Mouse (Mus musculus) ES-Bruce4 (cell line): ENCODE results near the gene Ptprg. TPM values are rescaled to one million over a fixed set of nuclear protein-coding genes. Genes with fewer than 3 reads are reported as not detected.

Experiments used
- H3K27ac ChIP-seq: 2 replicates; pipeline ENCODE4 v1.5.1; 2012; ENCODE audit warnings: low read length, inconsistent platforms; ENCODE audit not compliant: insufficient read depth
- H3K27me3 ChIP-seq: 2 replicates; pipeline ENCODE4 v1.6.1; 2012; ENCODE audit warnings: mild to moderate bottlenecking, low read length, inconsistent platforms; ENCODE audit not compliant: control insufficient read depth, poor library complexity, insufficient read depth, severe bottlenecking
- H3K36me3 ChIP-seq: 2 replicates; pipeline ENCODE4 v1.6.1; 2012; ENCODE audit warnings: inconsistent platforms, mild to moderate bottlenecking, low read length, moderate library complexity; ENCODE audit not compliant: control insufficient read depth, poor library complexity, insufficient read depth, severe bottlenecking
- H3K4me1 ChIP-seq: one replicate; pipeline ENCODE4 v1.8.1; 2011; ENCODE audit warnings: low read length; ENCODE audit not compliant: control insufficient read depth, insufficient read depth
- H3K4me3 ChIP-seq: 2 replicates; pipeline ENCODE4 v1.5.1; 2011; ENCODE audit warnings: low read depth, mild to moderate bottlenecking, low read length
- H3K9ac ChIP-seq: 2 replicates; pipeline ENCODE4 v1.6.1; 2012; ENCODE audit warnings: low read depth, mild to moderate bottlenecking, inconsistent platforms; ENCODE audit not compliant: poor library complexity, severe bottlenecking
- H3K9me3 ChIP-seq: replicated peaks from 2 replicates; pipeline ENCODE4 v1.6.1; 2012; ENCODE audit warnings: mild to moderate bottlenecking, low read length, inconsistent platforms; ENCODE audit not compliant: control insufficient read depth, poor library complexity, insufficient read depth, severe bottlenecking
- CTCF ChIP-seq: IDR thresholded peaks from one replicate; pipeline ENCODE4 v1.8.1; 2011; ENCODE audit warnings: low read depth, low read length
- EP300 ChIP-seq: IDR thresholded peaks from 2 replicates; pipeline ENCODE4 v1.6.1; 2011; ENCODE audit warnings: low read depth, low read length; ENCODE audit not compliant: insufficient read depth
- POLR2A ChIP-seq: IDR thresholded peaks from one replicate; pipeline ENCODE4 v1.8.1; 2011; ENCODE audit warnings: low read length; ENCODE audit not compliant: insufficient read depth
- polyA plus RNA-seq: library from polyadenylated mRNA; stranded (reverse); fragments of >200 nt; gene quantifications from 2 replicates; pipeline ENCODE4 v1.2.4, GENCODE M21; 2011; ENCODE audit warnings: low read depth; ENCODE audit not compliant: missing spikeins, insufficient read depth, insufficient read length

Gene Ptprg
- polyA plus RNA-seq, 1 experiment: 27.4 TPM

- TF ChIP-seq EP300: peak; percentile 71; the same call in 1 of the 2 replicates
- TF ChIP-seq POLR2A: no peak
- Histone ChIP-seq H3K4me1 (peaks cover 8% of the 10 kb centered on the region), H3K27ac (peak overlapping the region; percentile 80), H3K9ac (no peak overlapping the region), H3K36me3 (no peaks in the 10 kb centered on the region), H3K4me3 (no peak overlapping the region; the same call in 1 of the 2 replicates), H3K9me3 (no peaks in the 10 kb centered on the region), H3K27me3 (no peaks in the 10 kb centered on the region)
Observed at GRCm38 (mm10) chr14:11560641-11561232, 7.4 kb downstream of the Ptprg start.

- Histone ChIP-seq H3K9me3 (no peaks in the 10 kb centered on the region), H3K36me3 (no peaks in the 10 kb centered on the region), H3K9ac (no peak overlapping the region), H3K4me3 (peak overlapping the region; percentile 24), H3K27ac (peak overlapping the region; percentile 80), H3K27me3 (no peaks in the 10 kb centered on the region), H3K4me1 (peaks cover 8% of the 10 kb centered on the region)
- TF ChIP-seq EP300 (no peak), POLR2A (no peak), CTCF (no peak)
Observed at GRCm38 (mm10) chr14:11561397-11561796, 8.1 kb downstream of the Ptprg start.

GRCm38 (mm10) chr14:11562870-11563269 is 9.5 kb downstream of the Ptprg start:
- Histone ChIP-seq H3K4me3 (no peak overlapping the region), H3K4me1 (peaks cover 8% of the 10 kb centered on the region), H3K9me3 (no peaks in the 10 kb centered on the region), H3K27ac (peak overlapping the region; percentile 87), H3K36me3 (no peaks in the 10 kb centered on the region), H3K27me3 (no peaks in the 10 kb centered on the region), H3K9ac (no peak overlapping the region)
- peak; percentile 69 for TF ChIP-seq EP300
- no peak for TF ChIP-seq POLR2A

GRCm38 (mm10) chr14:11563656-11564055 is 10.3 kb downstream of the Ptprg start:
- H3K36me3 ChIP-seq: no peaks in the 10 kb centered on the region
- H3K27me3 ChIP-seq: no peaks in the 10 kb centered on the region
- TF ChIP-seq EP300 (no peak), CTCF (no peak), POLR2A (no peak)

GRCm38 (mm10) chr14:11564456-11564855 is 11.1 kb downstream of the Ptprg start:
- Histone ChIP-seq H3K27ac (peak overlapping the region; percentile 87; the same call in 1 of the 2 replicates), H3K9ac (no peak overlapping the region), H3K27me3 (no peaks in the 10 kb centered on the region), H3K4me3 (no peak overlapping the region), H3K9me3 (no peaks in the 10 kb centered on the region), H3K4me1 (peaks cover 7% of the 10 kb centered on the region), H3K36me3 (no peaks in the 10 kb centered on the region)
- TF ChIP-seq POLR2A (no peak), EP300 (0 out of 2 replicates have a peak, but pooled peaks have one; percentile 15)

More at GRCm38 (mm10) chr14:11563656-11564055, 10.3 kb downstream of the Ptprg start:
- Histone ChIP-seq H3K4me3 (no peak overlapping the region), H3K4me1 (peaks cover 7% of the 10 kb centered on the region), H3K9ac (no peak overlapping the region), H3K27ac (peak overlapping the region; percentile 87; the same call in 1 of the 2 replicates), H3K9me3 (no peaks in the 10 kb centered on the region)

GRCm38 (mm10) chr14:11565283-11565682 is 12.0 kb downstream of the Ptprg start:
- Histone ChIP-seq H3K4me3 (no peak overlapping the region), H3K9ac (no peak overlapping the region), H3K4me1 (peaks cover 7% of the 10 kb centered on the region), H3K27me3 (no peaks in the 10 kb centered on the region), H3K27ac (no peak overlapping the region), H3K36me3 (no peaks in the 10 kb centered on the region), H3K9me3 (no peaks in the 10 kb centered on the region)
- no peak for TF ChIP-seq EP300
- peak; percentile 5 for TF ChIP-seq CTCF
- no peak for TF ChIP-seq POLR2A
